Mouse (Mus musculus) megakaryocyte, embryonic 14.5 days (primary cell): ENCODE data around the gene Gm15262. TPM values are rescaled to one million over a fixed set of nuclear protein-coding genes. Genes with fewer than 3 reads are reported as not detected.
"Not testable (repeated sequence)": the region's sequence is repeated elsewhere in the genome, so short reads cannot be mapped to it uniquely, and the experiment has no call there.

ENCODE experiments used
- H3K27me3 ChIP-seq: replicated peaks from 2 replicates; pipeline ENCODE3; 2012; ENCODE audit warnings: inconsistent platforms
- H3K36me3 ChIP-seq: replicated peaks from 2 replicates; pipeline ENCODE3; 2012; ENCODE audit warnings: low read length, inconsistent platforms, mixed read lengths
- H3K4me1 ChIP-seq: 2 replicates; pipeline ENCODE4 v1.6.1; 2012; ENCODE audit warnings: inconsistent platforms
- H3K4me3 ChIP-seq: replicated peaks from 2 replicates; pipeline ENCODE3; 2012; ENCODE audit warnings: moderate library complexity, mild to moderate bottlenecking, inconsistent platforms
- H3K9me3 ChIP-seq: 2 replicates; pipeline ENCODE4 v1.6.1; 2012; ENCODE audit warnings: inconsistent platforms
- FLI1 ChIP-seq: IDR thresholded peaks from 2 replicates; pipeline ENCODE4 v1.6.1; 2012; ENCODE audit warnings: low read length, inconsistent platforms, mixed read lengths
- GATA1 ChIP-seq: IDR thresholded peaks from 3 replicates; pipeline ENCODE4 v1.6.1; 2012; ENCODE audit warnings: mixed read lengths, low read length, inconsistent platforms, borderline replicate concordance
- polyA plus RNA-seq: library from polyadenylated mRNA; stranded (reverse); fragments of >175 nt; gene quantifications from 2 replicates; pipeline ENCODE4 v1.2.3, GENCODE M21; 2012; ENCODE audit warnings: low replicate concordance; ENCODE audit not compliant: insufficient read depth

Gm15262 gene
- 3.6 TPM in 1 of 2 replicates, not detected in the other for polyA plus RNA-seq

DNA sequence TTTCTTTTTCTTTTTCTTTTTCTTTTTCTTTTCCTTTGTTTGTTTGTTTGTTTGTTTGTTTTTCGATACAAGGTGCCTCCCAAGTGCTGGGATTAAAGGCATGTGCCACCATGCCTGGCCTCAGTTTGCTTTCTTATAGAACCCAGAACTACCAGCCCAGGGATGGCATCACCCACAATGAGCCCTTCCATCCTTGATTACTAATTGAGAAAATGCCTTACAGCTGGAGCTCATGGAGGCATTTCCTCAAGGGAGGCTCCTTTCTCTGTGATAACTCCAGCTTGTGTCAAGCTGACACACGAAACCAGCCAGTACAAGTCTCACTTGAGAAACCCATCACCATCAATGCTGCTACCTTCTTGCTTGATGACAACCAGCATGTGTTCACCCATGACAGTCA, at the start of gene Gm15262:
TSS of gene Gm15262 (plus strand) at position 301 of the 400 bp plus-strand sequence.
- not testable (repeated sequence) for H3K27me3 ChIP-seq, H3K4me3 ChIP-seq, H3K36me3 ChIP-seq, H3K4me1 ChIP-seq
- H3K9me3 ChIP-seq, result peaks cover 18% of the 10 kb centered on the region

- no peak overlapping the region for H3K4me3 ChIP-seq
- H3K4me1 ChIP-seq, result no peaks in the 10 kb centered on the region
- TF ChIP-seq FLI1 (no peak), GATA1 (no peak)
- H3K9me3 ChIP-seq, result no peaks in the 10 kb centered on the region
- H3K27me3 ChIP-seq, result peaks cover 8% of the 10 kb centered on the region
- H3K36me3 ChIP-seq, result no peaks in the 10 kb centered on the region
These were observed 20.9 kb downstream of the Gm15262 start for GRCm38 (mm10) chrX:161308131-161308530.

- H3K9me3 ChIP-seq, result no peaks in the 10 kb centered on the region
- H3K4me1 ChIP-seq, result no peaks in the 10 kb centered on the region
- no peaks in the 10 kb centered on the region for H3K36me3 ChIP-seq
- H3K27me3 ChIP-seq, result no peaks in the 10 kb centered on the region
- TF ChIP-seq GATA1, result no peak
- TF ChIP-seq FLI1, result no peak
- H3K4me3 ChIP-seq, result no peak overlapping the region
These were observed 29.2 kb downstream of the Gm15262 start for GRCm38 (mm10) chrX:161316443-161316842.

- Histone ChIP-seq H3K9me3 (no peaks in the 10 kb centered on the region), H3K27me3 (no peaks in the 10 kb centered on the region), H3K4me3 (no peak overlapping the region), H3K4me1 (no peaks in the 10 kb centered on the region), H3K36me3 (no peaks in the 10 kb centered on the region)
- TF ChIP-seq GATA1, result no peak
- TF ChIP-seq FLI1, result no peak
These were observed 83.7 kb downstream of the Gm15262 start for GRCm38 (mm10) chrX:161370927-161371326.

DNA sequence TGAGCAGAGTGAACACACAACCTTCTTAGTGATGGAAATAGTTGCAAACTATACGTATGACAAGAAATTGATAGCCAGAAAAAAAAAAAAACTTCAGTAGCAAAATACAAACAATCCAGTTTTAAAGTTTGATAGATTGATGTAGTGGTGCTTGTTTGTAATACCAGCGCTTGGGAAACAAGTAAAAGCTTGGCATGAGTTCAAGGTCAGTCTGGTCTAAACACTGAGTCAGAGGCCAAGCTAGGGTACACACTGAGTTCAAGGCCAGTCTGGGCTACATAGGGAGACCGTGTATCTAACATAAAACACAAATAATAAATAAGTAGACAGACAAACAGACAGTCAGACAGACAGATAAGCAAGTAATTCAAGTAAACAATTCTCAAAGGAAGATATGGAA, 84.2 kb downstream of the Gm15262 start:
- Histone ChIP-seq H3K27me3 (no peaks in the 10 kb centered on the region), H3K4me1 (no peaks in the 10 kb centered on the region), H3K9me3 (no peaks in the 10 kb centered on the region), H3K36me3 (no peaks in the 10 kb centered on the region), H3K4me3 (no peak overlapping the region)
- no peak for TF ChIP-seq FLI1
- no peak for TF ChIP-seq GATA1

- no peaks in the 10 kb centered on the region for H3K4me1 ChIP-seq
- no peak overlapping the region for H3K4me3 ChIP-seq
- H3K36me3 ChIP-seq, result no peaks in the 10 kb centered on the region
- H3K27me3 ChIP-seq, result peaks cover 2% of the 10 kb centered on the region
- no peak for TF ChIP-seq FLI1
- no peak for TF ChIP-seq GATA1
- H3K9me3 ChIP-seq, result no peaks in the 10 kb centered on the region
These were observed 88.3 kb downstream of the Gm15262 start for GRCm38 (mm10) chrX:161375568-161375967.

GRCm38 (mm10) chrX:161385791-161386190, 98.5 kb downstream of the Gm15262 start:
- Histone ChIP-seq H3K9me3 (no peaks in the 10 kb centered on the region), H3K36me3 (no peaks in the 10 kb centered on the region), H3K4me3 (no peak overlapping the region), H3K4me1 (no peaks in the 10 kb centered on the region), H3K27me3 (peaks cover 4% of the 10 kb centered on the region)
- TF ChIP-seq FLI1 (no peak), GATA1 (no peak)

- Histone ChIP-seq H3K27me3 (peaks cover 4% of the 10 kb centered on the region), H3K36me3 (no peaks in the 10 kb centered on the region), H3K4me3 (no peak overlapping the region), H3K4me1 (no peaks in the 10 kb centered on the region), H3K9me3 (no peaks in the 10 kb centered on the region)
- TF ChIP-seq GATA1 (no peak), FLI1 (no peak)
These were observed 100.7 kb downstream of the Gm15262 start for GRCm38 (mm10) chrX:161387942-161388341.

DNA sequence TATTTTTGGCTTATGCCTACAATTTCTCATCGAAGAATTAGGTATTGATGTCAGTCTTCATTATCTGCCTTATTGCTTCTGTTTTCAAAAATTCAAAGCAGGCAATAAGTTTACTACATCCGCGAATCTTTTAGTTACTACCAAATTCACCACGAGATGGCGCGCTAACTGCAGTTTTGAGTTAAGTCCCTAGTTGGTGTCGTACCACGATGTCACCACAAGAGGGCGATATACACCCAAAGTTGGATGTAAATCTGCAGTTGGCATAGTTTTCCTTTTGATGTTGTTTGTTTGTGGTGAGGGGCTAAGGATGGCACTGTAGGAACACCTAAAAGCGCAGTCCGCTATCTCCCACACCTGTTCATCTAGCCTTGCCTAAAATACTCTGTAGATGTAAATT, 111.9 kb downstream of the Gm15262 start:
- H3K4me1 ChIP-seq, result no peaks in the 10 kb centered on the region
- H3K36me3 ChIP-seq, result no peaks in the 10 kb centered on the region
- H3K9me3 ChIP-seq, result no peaks in the 10 kb centered on the region
- no peak for TF ChIP-seq FLI1
- TF ChIP-seq GATA1, result no peak
- no peak overlapping the region for H3K4me3 ChIP-seq
- peaks cover 5% of the 10 kb centered on the region for H3K27me3 ChIP-seq

GRCm38 (mm10) chrX:161411151-161411550, 123.9 kb downstream of the Gm15262 start:
- no peak for TF ChIP-seq FLI1
- no peak for TF ChIP-seq GATA1
- no peak overlapping the region for H3K4me3 ChIP-seq
- peaks cover 2% of the 10 kb centered on the region for H3K27me3 ChIP-seq
- H3K4me1 ChIP-seq, result no peaks in the 10 kb centered on the region
- peaks cover 8% of the 10 kb centered on the region for H3K9me3 ChIP-seq
- no peaks in the 10 kb centered on the region for H3K36me3 ChIP-seq

Other genes with a start within 250 kb of the Gm15262 start
- gene Scml2, start 170.3 kb upstream of the Gm15262 start, polyA plus RNA-seq, result not detected in 2 replicates